Mouse (Mus musculus) left cerebral cortex, postnatal 14 days (tissue): ENCODE measurements at regions not wholly inside any gene's neighbourhood (a gene's known extent, or its start where the extent isn't known, plus 50 kb on each side); places are given as distances from the start of the nearest gene placed in this dataset.

Source experiments
- DNase-seq, 2 experiments: peaks; one replicate each; pipeline ENCODE4 v3.0.0; 2021 to 2022; ENCODE audit warnings: low spot score in 2 of 2, mixed read lengths in 1 of 2
- intact Hi-C: fragments of 180-260 bp; cut with DNase I; formaldehyde crosslinking; loops from one replicate; pipeline ENCODE4 v1.15.1; 2025

DNA sequence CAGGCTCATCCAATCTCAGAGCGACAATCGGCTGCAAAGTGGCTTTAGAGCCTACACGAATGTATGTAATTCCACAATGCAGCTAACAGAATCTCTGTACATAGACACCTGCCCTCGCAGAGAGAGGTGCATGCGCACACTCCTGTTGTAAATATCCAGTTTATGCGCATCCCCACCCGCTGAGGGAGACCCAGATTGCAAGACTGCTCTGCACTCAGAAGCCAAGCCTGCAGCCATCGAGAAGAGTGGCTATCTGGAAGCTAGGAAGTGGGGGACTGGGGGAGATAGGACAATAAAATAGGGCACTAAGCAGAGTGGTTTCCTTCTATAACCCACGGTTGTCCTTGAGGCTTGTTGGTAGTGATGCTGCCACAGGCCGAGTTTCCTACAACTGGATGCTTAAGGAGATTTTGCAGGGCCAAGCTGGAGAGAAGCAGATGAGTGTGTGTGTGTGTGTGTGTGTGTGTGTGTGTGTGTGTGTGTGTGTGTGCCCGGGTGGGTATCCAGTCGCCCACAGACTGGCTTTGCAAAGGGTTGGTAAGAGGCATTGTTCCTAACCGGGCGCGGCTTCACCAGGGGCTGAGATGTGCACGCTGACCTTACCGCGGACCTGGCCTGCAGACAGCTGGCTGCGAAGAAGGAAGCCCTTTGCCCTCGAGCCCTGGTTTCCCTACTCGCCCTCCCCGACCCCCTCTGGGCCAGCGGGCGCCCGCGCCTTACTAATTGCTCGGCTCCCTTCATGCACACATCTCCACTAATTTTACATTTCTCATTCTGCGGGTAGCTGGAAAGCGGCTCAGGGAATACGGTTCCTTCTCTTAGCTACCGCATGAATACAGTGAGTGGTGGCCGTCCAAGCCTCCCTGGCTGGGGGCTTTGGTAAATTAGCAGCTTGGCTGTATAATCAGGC lies 81.1 kb upstream of the Tbca start:
- intact Hi-C loops = loop anchor here (5.0 kb wide), 1 partner anchor 165 kb away; no protein-coding TSS in a partner anchor
- no peak for DNase-seq

DNA sequence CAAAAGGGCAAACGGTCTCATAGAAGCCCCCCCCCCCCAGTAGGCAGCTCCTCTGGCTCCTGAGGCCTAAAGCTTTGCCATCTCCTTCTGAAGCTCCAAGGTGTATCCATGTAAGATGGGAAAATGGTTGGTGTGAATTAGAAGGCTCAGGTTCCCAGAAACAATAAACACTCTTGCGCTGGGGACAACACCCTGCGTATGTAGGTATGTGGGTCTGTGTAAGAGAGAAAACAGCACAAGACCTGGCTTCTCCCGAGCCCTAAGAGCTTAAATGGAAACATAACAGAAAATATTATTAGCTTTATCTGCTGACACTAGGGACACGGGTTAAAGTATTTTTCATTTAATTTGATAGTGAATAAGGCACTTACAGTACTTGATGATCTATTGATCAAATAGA lies 79.9 kb upstream of the Tbca start:
- intact Hi-C loops = loop anchor here (5.0 kb wide), 1 partner anchor 164 kb away; no protein-coding TSS in a partner anchor
- DNase-seq = no peak

DNA sequence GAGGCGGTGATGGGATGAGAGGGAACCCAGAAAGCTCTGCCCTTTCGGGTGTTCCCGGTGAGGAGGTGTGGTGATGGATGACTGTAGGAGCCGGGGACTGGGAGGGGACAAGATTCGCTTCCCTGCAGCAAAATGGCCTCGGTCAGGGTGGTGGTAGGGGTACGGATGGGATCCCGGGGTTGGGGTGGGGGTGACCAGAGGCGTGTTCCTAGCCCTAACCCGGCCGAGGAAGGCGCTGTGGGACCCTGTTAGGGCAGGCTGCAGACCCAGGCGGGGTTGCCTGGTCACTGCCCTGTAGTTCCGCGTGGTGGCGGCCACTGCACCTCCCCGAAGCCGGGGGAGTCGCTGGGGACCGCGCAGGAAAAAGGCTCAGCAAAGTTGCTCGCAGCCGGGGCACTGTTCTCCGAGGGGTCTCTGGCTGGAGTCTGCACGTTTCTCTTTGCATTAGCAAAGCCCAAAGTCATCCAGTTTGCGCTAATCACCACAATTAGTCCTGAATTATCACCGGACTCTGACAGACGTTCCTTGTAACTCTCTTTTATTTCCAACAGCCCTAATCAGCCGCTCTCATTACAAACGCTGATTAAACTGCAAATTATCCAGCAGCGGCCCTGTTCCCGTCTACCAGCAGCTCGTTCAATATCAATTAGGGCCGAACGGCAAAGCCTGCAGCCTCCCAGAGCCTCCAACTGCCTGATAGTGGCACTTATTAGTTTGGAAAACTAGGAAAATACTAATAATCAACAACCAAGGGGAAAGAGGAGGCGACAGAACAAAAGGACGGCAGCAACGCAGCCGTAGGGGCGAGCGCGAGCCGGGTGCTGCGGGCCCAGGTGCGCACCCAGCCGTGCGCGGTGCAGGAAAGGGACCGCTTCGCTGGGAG lies 78.8 kb upstream of the Tbca start:
- DNase-seq = no peak
- intact Hi-C loops = loop anchor here (5.0 kb wide), 1 partner anchor 162 kb away; no protein-coding TSS in a partner anchor

DNA sequence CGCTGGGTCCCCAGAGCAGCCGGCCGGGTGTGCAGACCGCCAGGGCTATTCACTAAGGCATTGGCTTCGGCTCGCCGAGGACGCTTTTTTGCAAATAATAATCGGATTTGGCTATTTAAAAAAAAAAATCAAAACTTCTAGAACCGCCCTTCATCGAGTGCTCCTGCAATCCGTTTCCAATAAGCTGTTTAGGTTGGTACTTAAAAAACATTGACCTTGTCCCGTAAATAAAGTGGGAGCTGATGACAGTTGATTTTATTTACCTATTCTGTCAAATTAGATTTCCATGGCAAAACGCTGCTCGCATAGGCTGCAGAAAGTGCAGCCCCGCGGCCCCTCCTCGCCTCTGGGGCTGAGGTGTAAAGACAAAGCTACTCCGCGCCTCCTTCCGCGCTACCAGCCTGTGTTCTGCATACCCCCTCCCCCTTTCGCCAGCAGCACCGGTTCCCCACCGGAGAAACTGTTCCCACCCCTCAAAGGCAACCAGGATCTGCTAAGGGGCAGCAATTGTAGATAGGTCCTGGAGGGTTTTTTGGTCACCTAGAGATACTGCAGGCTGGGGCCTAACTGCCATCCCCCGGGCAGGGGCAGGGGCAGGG lies 78.0 kb upstream of the Tbca start:
- intact Hi-C loops = no loop called here
- DNase-seq = no peak

DNA sequence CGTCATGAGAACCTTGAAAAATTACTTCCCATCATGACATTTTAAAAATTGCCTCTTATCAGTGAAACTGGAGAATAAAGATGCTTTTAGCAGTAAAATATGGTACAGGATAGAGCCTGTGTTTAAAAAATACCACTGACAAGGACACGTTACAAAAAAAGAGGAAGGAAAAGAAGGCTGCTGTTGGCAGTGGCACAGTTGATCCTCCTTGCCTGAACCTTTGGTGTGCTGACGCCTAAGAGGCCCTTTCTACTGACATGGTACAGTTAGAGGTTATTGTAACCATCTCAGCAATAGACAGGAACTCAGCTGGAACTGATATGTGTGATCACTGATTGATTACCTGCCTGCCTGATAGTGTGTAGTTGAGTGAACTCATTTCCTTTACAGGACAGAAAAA lies 75.3 kb upstream of the Tbca start:
- no peak for DNase-seq
- intact Hi-C loops = no loop called here

DNA sequence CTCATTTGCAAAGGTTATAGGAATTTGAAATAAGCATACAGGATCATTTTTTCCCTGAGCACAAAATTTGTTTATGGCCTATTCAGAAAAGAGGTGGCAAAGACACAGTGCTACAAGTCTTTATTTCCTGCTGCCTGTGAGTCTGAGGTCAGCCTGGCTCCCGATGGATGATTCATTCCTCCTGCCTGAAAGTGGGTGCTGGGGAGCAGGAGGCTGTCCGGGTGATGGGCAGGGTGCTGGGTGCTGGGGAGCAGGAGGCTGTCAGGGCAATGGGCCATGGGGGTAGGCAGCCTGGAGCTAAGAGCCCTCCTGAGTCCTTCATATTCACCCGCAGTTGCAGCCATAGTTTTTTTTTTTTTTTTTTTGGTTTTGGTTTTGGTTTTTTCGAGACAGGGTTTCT lies 67.1 kb upstream of the Tbca start:
- intact Hi-C loops = no loop called here
- no peak for DNase-seq
